Mouse (Mus musculus): ENCODE results near the gene Rab3d.

- TF ChIP-seq CTCF (IDR thresholded peaks at IDR 0.05; ENCODE audit: extremely low read depth, insufficient read length, insufficient replicate concordance, low read depth, low read length) (no peak), POLR2A (IDR thresholded peaks at IDR 0.05; ENCODE audit: low read depth, low read length) (no peak)
Observed at GRCm38 (mm10) chr9:21908216-21908615, 9.8 kb downstream of the Rab3d start.

Data from small intestine, adult 2 months (tissue).